Mouse (Mus musculus): ENCODE data around the gene Krt83. TPM values are rescaled to one million over a fixed set of nuclear protein-coding genes. Genes with fewer than 3 reads are reported as not detected.

The Krt83 gene
- polyA plus RNA-seq, 1 experiment from 2014 or later = not detected

- H3K9ac ChIP-seq = no peak within 1 kb of the TSS
- no peak within 1 kb of the TSS for H3K4me3 ChIP-seq
- no peak within 1 kb of the TSS for H3K4me2 ChIP-seq
- ATAC-seq (ENCODE audit: insufficient number of reproducible peaks, insufficient read depth, low FRiP score, low TSS enrichment, low read depth) = no peak
- H3K27me3 ChIP-seq = 0 out of 2 replicates have a peak, but pooled peaks cover 5% of the 10 kb centered on the region
- no peaks in the 10 kb centered on the region for H3K9me3 ChIP-seq
- H3K36me3 ChIP-seq = no peaks in the 10 kb centered on the region
- 76% methylated on average over 13 of the region's 13 CpGs for WGBS
- peaks cover 5% of the 10 kb centered on the region; the same call in 1 of the 2 replicates for H3K4me1 ChIP-seq
- H3K27ac ChIP-seq = no peak within 1 kb of the TSS
These were observed 27.7 kb downstream of the Krt83 start, which contains the start of gene Krt81 for GRCm38 (mm10) chr15:101463651-101464050. Krt81 (minus strand) TSS chr15:101463751.

GRCm38 (mm10) chr15:101459283-101459682 lies 32.0 kb downstream of the Krt83 start:
- no peak overlapping the region for H3K4me3 ChIP-seq
- H3K4me2 ChIP-seq = no peak overlapping the region
- H3K27me3 ChIP-seq = 0 out of 2 replicates have a peak, but pooled peaks cover 5% of the 10 kb centered on the region
- peaks cover 10% of the 10 kb centered on the region; the same call in 1 of the 2 replicates for H3K4me1 ChIP-seq
- H3K9me3 ChIP-seq = peaks cover 2% of the 10 kb centered on the region; the same call in 1 of the 2 replicates
- H3K27ac ChIP-seq = no peak overlapping the region
- ATAC-seq (ENCODE audit: insufficient number of reproducible peaks, insufficient read depth, low FRiP score, low TSS enrichment, low read depth) = no peak
- no peak overlapping the region for H3K9ac ChIP-seq
- 74% methylated on average over 14 of the region's 14 CpGs for WGBS
- no peaks in the 10 kb centered on the region for H3K36me3 ChIP-seq

- Histone ChIP-seq H3K27ac (no peak overlapping the region), H3K36me3 (no peaks in the 10 kb centered on the region), H3K27me3 (no peaks in the 10 kb centered on the region), H3K4me1 (peaks cover 11% of the 10 kb centered on the region), H3K9ac (no peak overlapping the region), H3K4me3 (no peak overlapping the region), H3K9me3 (peaks cover 2% of the 10 kb centered on the region; the same call in 1 of the 2 replicates), H3K4me2 (no peak overlapping the region)
- ATAC-seq (ENCODE audit: insufficient number of reproducible peaks, insufficient read depth, low FRiP score, low TSS enrichment, low read depth) = no peak
- WGBS = 55% methylated on average over 16 of the region's 16 CpGs
These were observed 32.9 kb downstream of the Krt83 start for GRCm38 (mm10) chr15:101458361-101458930.

- H3K27me3 ChIP-seq = no peaks in the 10 kb centered on the region
- no peak overlapping the region for H3K9ac ChIP-seq
- H3K4me3 ChIP-seq = no peak overlapping the region
- no peak for ATAC-seq (ENCODE audit: insufficient number of reproducible peaks, insufficient read depth, low FRiP score, low TSS enrichment, low read depth)
- H3K4me1 ChIP-seq = peaks cover 15% of the 10 kb centered on the region
- no peaks in the 10 kb centered on the region for H3K36me3 ChIP-seq
- H3K27ac ChIP-seq = no peak overlapping the region
- WGBS = 85% methylated on average over 6 of the region's 6 CpGs
- H3K4me2 ChIP-seq = no peak overlapping the region
- peaks cover 2% of the 10 kb centered on the region; the same call in 1 of the 2 replicates for H3K9me3 ChIP-seq
These were observed 35.4 kb downstream of the Krt83 start for GRCm38 (mm10) chr15:101455891-101456290.

GRCm38 (mm10) chr15:101455292-101455691 lies 36.0 kb downstream of the Krt83 start:
- ATAC-seq (ENCODE audit: insufficient number of reproducible peaks, insufficient read depth, low FRiP score, low TSS enrichment, low read depth) = no peak
- peaks cover 15% of the 10 kb centered on the region for H3K4me1 ChIP-seq
- H3K27me3 ChIP-seq = no peaks in the 10 kb centered on the region
- H3K27ac ChIP-seq = no peak overlapping the region
- no peaks in the 10 kb centered on the region for H3K36me3 ChIP-seq
- peaks cover 2% of the 10 kb centered on the region; the same call in 1 of the 2 replicates for H3K9me3 ChIP-seq
- H3K9ac ChIP-seq = no peak overlapping the region
- H3K4me3 ChIP-seq = no peak overlapping the region
- WGBS = 75% methylated on average over 2 of the region's 2 CpGs
- no peak overlapping the region for H3K4me2 ChIP-seq

- Histone ChIP-seq H3K4me3 (no peak overlapping the region), H3K27ac (no peak overlapping the region), H3K4me1 (peaks cover 15% of the 10 kb centered on the region), H3K9me3 (peaks cover 2% of the 10 kb centered on the region; the same call in 1 of the 2 replicates), H3K36me3 (no peaks in the 10 kb centered on the region), H3K27me3 (no peaks in the 10 kb centered on the region), H3K4me2 (no peak overlapping the region), H3K9ac (no peak overlapping the region)
- ATAC-seq (ENCODE audit: insufficient number of reproducible peaks, insufficient read depth, low FRiP score, low TSS enrichment, low read depth) = no peak
- 84% methylated on average over 8 of the region's 8 CpGs for WGBS
These were observed 36.5 kb downstream of the Krt83 start for GRCm38 (mm10) chr15:101454774-101455173.

- ATAC-seq (ENCODE audit: insufficient number of reproducible peaks, insufficient read depth, low FRiP score, low TSS enrichment, low read depth) = no peak
- H3K9ac ChIP-seq = no peak overlapping the region
- 0 out of 2 replicates have a peak overlapping the region, but pooled peaks have one; percentile 26 for H3K4me2 ChIP-seq
- H3K4me1 ChIP-seq = peaks cover 6% of the 10 kb centered on the region; the same call in 1 of the 2 replicates
- WGBS = 8% methylated on average over 13 of the region's 13 CpGs
- H3K27ac ChIP-seq = no peak overlapping the region
- no peak overlapping the region for H3K4me3 ChIP-seq
- no peaks in the 10 kb centered on the region for H3K27me3 ChIP-seq
- H3K36me3 ChIP-seq = no peaks in the 10 kb centered on the region
- peaks cover 2% of the 10 kb centered on the region; the same call in 1 of the 2 replicates for H3K9me3 ChIP-seq
These were observed 38.1 kb downstream of the Krt83 start for GRCm38 (mm10) chr15:101453093-101453736.

- Histone ChIP-seq H3K27me3 (no peaks in the 10 kb centered on the region), H3K27ac (no peak within 1 kb of the TSS), H3K9ac (no peak within 1 kb of the TSS), H3K9me3 (no peaks in the 10 kb centered on the region), H3K4me3 (no peak within 1 kb of the TSS), H3K4me2 (no peak within 1 kb of the TSS), H3K4me1 (no peaks in the 10 kb centered on the region), H3K36me3 (no peaks in the 10 kb centered on the region)
- 60% methylated on average over 2 of the region's 2 CpGs for WGBS
- no peak for ATAC-seq (ENCODE audit: insufficient number of reproducible peaks, insufficient read depth, low FRiP score, low TSS enrichment, low read depth)
These were observed 43.9 kb downstream of the Krt83 start, which contains the start of gene Krt88 for GRCm38 (mm10) chr15:101447444-101447843. Krt88 (plus strand) TSS chr15:101447744.

GRCm38 (mm10) chr15:101446572-101446971 lies 44.7 kb downstream of the Krt83 start:
- Histone ChIP-seq H3K4me1 (no peaks in the 10 kb centered on the region), H3K36me3 (no peaks in the 10 kb centered on the region), H3K9ac (no peak overlapping the region), H3K4me3 (no peak overlapping the region), H3K27ac (no peak overlapping the region), H3K9me3 (no peaks in the 10 kb centered on the region), H3K27me3 (no peaks in the 10 kb centered on the region), H3K4me2 (no peak overlapping the region)
- WGBS = 73% methylated on average over 11 of the region's 11 CpGs
- ATAC-seq (ENCODE audit: insufficient number of reproducible peaks, insufficient read depth, low FRiP score, low TSS enrichment, low read depth) = no peak

- ATAC-seq (ENCODE audit: insufficient number of reproducible peaks, insufficient read depth, low FRiP score, low TSS enrichment, low read depth) = no peak
- WGBS = 68% methylated on average over 4 of the region's 4 CpGs
- Histone ChIP-seq H3K4me1 (peaks cover 7% of the 10 kb centered on the region), H3K27ac (no peak overlapping the region), H3K9me3 (no peaks in the 10 kb centered on the region), H3K4me2 (no peak overlapping the region), H3K4me3 (no peak overlapping the region), H3K9ac (no peak overlapping the region), H3K27me3 (peaks cover 46% of the 10 kb centered on the region), H3K36me3 (no peaks in the 10 kb centered on the region)
These were observed 50.5 kb downstream of the Krt83 start for GRCm38 (mm10) chr15:101440837-101441236.

GRCm38 (mm10) chr15:101438555-101438954 lies 52.8 kb downstream of the Krt83 start, which contains the start of gene Krt87:
Krt87 (minus strand) TSS chr15:101438804.
- Histone ChIP-seq H3K4me3 (peak within 1 kb of the TSS; percentile 36), H3K4me1 (peaks cover 7% of the 10 kb centered on the region), H3K9me3 (no peaks in the 10 kb centered on the region), H3K27me3 (peaks cover 46% of the 10 kb centered on the region), H3K27ac (no peak within 1 kb of the TSS), H3K9ac (peak within 1 kb of the TSS; percentile 57), H3K4me2 (peak within 1 kb of the TSS; percentile 58), H3K36me3 (no peaks in the 10 kb centered on the region)
- no peak for ATAC-seq (ENCODE audit: insufficient number of reproducible peaks, insufficient read depth, low FRiP score, low TSS enrichment, low read depth)
- WGBS = 3% methylated on average over 34 of the region's 34 CpGs

- Histone ChIP-seq H3K27me3 (peaks cover 46% of the 10 kb centered on the region), H3K4me2 (no peak overlapping the region), H3K4me1 (peaks cover 7% of the 10 kb centered on the region), H3K27ac (no peak overlapping the region), H3K36me3 (no peaks in the 10 kb centered on the region), H3K9me3 (no peaks in the 10 kb centered on the region), H3K9ac (no peak overlapping the region), H3K4me3 (no peak overlapping the region)
- 90% methylated on average over 7 of the region's 7 CpGs for WGBS
- ATAC-seq (ENCODE audit: insufficient number of reproducible peaks, insufficient read depth, low FRiP score, low TSS enrichment, low read depth) = no peak
These were observed 54.7 kb downstream of the Krt83 start for GRCm38 (mm10) chr15:101436611-101437010.
